Mouse (Mus musculus): ENCODE data around the gene Adora2a.

DNA sequence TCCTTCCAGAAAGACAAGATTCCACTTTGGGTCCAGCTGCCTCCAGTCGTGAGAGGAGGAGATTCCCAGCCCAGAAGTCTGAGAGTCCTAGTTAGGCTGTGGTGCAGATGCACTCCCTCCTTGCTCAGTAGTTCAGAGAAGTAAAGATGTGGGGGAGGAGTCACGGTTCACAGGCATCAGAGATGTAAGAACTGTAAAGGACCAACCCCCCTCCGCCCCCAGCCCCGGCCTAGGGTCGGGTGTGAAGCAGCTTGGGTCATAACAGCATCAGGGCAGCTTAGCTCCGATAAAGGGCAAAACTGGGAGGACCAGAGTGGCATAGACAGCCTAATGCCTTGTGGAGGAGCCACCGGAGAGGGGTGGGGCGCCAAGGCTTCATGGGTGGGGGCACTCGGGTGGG is 205 bp upstream of the Adora2a start:
- TF ChIP-seq POLR2A (IDR thresholded peaks at IDR 0.05; ENCODE audit: low read depth, low read length) (no peak), CTCF (IDR thresholded peaks at IDR 0.05; ENCODE audit: extremely low read depth, insufficient read depth, insufficient read length, insufficient replicate concordance) (no peak)

Data from spleen, adult 2 months (tissue).